Mouse (Mus musculus) embryonic facial prominence, embryonic 11.5 days (tissue): ENCODE data around the gene Fgf12. TPM values are rescaled to one million over a fixed set of nuclear protein-coding genes. Genes with fewer than 3 reads are reported as not detected.

Source experiments
- ATAC-seq: fragments of 200-750 bp; cut with Nextera tagmentation; replicated peaks from 2 replicates; pipeline ENCODE4 v1.8.0; 2017; ENCODE audit warnings: low read depth; ENCODE audit not compliant: insufficient number of reproducible peaks, low FRiP score, low TSS enrichment
- DNase-seq: peaks from one replicate; pipeline ENCODE4 v3.0.0-alpha.2; 2015; ENCODE audit warnings: low spot score
- H3K27ac ChIP-seq: fragments of 300-500 bp; sonication (generic); replicated peaks from 2 replicates; pipeline ENCODE4 v1.5.1; 2014; ENCODE audit warnings: mild to moderate bottlenecking, low read depth, low read length, control low read depth
- H3K27me3 ChIP-seq: fragments of 300-500 bp; sonication (generic); 2 replicates; pipeline ENCODE4 v1.6.1; 2014; ENCODE audit warnings: mild to moderate bottlenecking, low read length, moderate library complexity, mixed read lengths; ENCODE audit not compliant: control insufficient read depth, insufficient read depth
- H3K36me3 ChIP-seq: fragments of 300-500 bp; sonication (generic); replicated peaks from 2 replicates; pipeline ENCODE4 v1.6.1; 2014; ENCODE audit warnings: low read depth, mild to moderate bottlenecking, low read length, moderate library complexity, mixed read lengths; ENCODE audit not compliant: control insufficient read depth, insufficient read depth
- H3K4me1 ChIP-seq: fragments of 300-500 bp; sonication (generic); 2 replicates; pipeline ENCODE4 v1.6.1; 2014; ENCODE audit warnings: low read length, mixed read lengths; ENCODE audit not compliant: control insufficient read depth, insufficient read depth
- H3K4me2 ChIP-seq: fragments of 300-500 bp; sonication (generic); 2 replicates; pipeline ENCODE4 v1.6.1; 2014; ENCODE audit warnings: low read depth, mild to moderate bottlenecking, control low read depth, low read length, moderate library complexity
- H3K4me3 ChIP-seq: fragments of 300-500 bp; sonication (generic); 2 replicates; pipeline ENCODE4 v1.5.1; 2014; ENCODE audit warnings: low read depth, low read length, control low read depth
- H3K9ac ChIP-seq: fragments of 300-500 bp; sonication (generic); replicated peaks from 2 replicates; pipeline ENCODE4 v1.6.1; 2014; ENCODE audit warnings: mild to moderate bottlenecking, control low read depth, low read length
- H3K9me3 ChIP-seq: fragments of 300-500 bp; sonication (generic); replicated peaks from 2 replicates; pipeline ENCODE4 v1.6.1; 2016; ENCODE audit warnings: mild to moderate bottlenecking, low read length, inconsistent platforms, mixed read lengths; ENCODE audit not compliant: control insufficient read depth
- WGBS: fragments of 180-500 bp; shearing (Covaris S2); extraction: QIAGEN DNeasy Blood & Tissue Kit; methylation state at CpG from one replicate; pipeline ENCODE4 v1.1.7; 2014; 5-methylcytosine and 5-hydroxymethylcytosine counted together
- polyA plus RNA-seq: library from polyadenylated mRNA; unstranded; fragments of >200 nt; fragmentation: Nextera tagmentation; extraction: Ambion mirVana; gene quantifications from 2 replicates; pipeline ENCODE4 v1.2.1, GENCODE M21; 2014

Gene Fgf12
- polyA plus RNA-seq, 1 experiment from 2014 or later = 3.4 TPM

DNA sequence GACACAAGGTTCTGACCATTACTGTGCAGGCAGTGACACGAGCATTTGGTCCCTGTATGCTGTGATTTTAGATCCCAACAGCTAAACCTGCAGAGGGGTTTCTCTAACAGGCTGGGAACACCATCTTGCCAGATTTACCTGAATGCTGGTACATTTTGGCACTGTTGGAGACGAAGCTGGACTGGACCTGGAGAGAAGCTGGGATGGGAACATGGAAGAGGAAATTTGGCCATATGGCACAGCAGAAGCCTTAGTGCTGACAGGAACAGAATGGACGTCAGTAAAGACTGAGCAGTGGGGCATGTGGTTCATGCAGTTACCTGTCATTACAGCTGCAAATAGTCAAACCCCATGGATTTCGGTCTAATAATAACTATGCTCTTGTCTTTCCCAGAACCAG, 151.1 kb downstream of the Fgf12 start:
- H3K27me3 ChIP-seq = no peaks in the 10 kb centered on the region

DNA sequence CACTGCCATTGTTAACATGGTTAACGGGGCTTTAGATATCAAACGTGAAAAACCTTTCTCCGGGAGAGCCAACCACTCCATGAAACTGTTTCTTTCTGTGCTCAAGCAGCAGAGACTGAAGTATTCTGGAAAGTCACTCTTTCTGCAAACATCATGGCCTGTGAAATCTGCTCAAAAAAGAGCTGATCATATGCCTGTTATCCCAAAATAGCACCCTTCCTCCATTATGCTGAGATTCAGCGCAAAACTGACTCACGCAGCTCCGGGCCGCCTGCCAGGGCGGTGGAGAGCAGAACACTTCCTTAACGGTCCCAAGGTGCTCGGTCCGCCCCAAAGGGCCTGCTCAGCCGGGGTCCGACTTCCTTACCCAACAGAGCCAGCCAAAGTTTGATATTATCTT, 156.8 kb downstream of the Fgf12 start:
- no peak overlapping the region for H3K27ac ChIP-seq
- no peak overlapping the region for H3K4me3 ChIP-seq
- no peaks in the 10 kb centered on the region for H3K36me3 ChIP-seq
- H3K4me2 ChIP-seq = no peak overlapping the region
- H3K27me3 ChIP-seq = no peaks in the 10 kb centered on the region
- 88% methylated on average over 13 of the region's 13 CpGs for WGBS
- H3K9ac ChIP-seq = no peak overlapping the region
- no peaks in the 10 kb centered on the region for H3K4me1 ChIP-seq
- no peaks in the 10 kb centered on the region for H3K9me3 ChIP-seq
- ATAC-seq = no peak
- DNase-seq = no peak

More for the DNA sequence above, 151.1 kb downstream of the Fgf12 start:
- Histone ChIP-seq H3K4me2 (no peak overlapping the region), H3K27ac (no peak overlapping the region), H3K9me3 (no peaks in the 10 kb centered on the region), H3K4me3 (no peak overlapping the region), H3K4me1 (no peaks in the 10 kb centered on the region), H3K9ac (no peak overlapping the region), H3K36me3 (no peaks in the 10 kb centered on the region)
- DNase-seq (no peak), ATAC-seq (no peak)
- 75% methylated on average over 4 of the region's 4 CpGs for WGBS

DNA sequence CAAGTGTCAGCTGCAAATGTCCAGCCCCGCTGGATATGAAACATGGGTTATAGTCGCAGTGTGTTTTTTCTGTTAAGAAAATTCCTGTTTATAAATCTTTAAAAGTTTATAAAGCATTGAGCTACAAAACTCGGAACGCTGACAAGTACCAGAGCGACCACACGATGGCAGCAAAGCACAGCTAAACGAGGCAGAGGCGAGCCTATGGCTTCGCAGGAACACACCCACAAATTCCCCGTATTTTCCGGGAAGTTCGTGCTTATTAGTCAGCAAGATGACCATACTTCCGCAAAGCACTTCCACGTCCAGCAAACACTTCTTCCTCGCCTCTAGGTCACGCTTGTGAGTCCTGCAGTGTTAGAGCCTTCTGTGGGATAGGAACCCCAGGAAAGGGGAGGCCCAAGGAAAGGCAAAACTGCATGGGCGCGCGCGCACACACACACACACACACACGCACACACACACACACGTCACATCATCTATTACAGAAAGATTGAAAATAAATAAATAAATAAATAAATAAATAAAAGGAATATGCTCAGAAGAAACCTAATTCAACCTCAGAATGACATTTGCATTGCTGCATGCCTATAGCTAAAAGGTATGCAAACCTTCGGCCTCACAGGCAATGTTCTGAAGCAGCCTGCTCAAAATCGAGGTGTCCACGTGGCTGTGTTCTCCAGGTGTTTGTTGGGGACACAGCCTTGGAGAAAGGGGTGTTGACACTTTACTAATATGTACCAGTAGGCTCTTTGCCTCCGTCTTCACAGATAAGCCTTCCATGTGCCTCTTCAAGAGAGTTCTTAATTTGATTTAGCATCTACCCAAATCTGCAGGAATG, 159.6 kb downstream of the Fgf12 start:
- H3K27me3 ChIP-seq = no peaks in the 10 kb centered on the region
- no peaks in the 10 kb centered on the region for H3K4me1 ChIP-seq
- no peak overlapping the region for H3K4me3 ChIP-seq
- no peaks in the 10 kb centered on the region for H3K36me3 ChIP-seq
- no peak overlapping the region for H3K27ac ChIP-seq
- H3K9me3 ChIP-seq = no peaks in the 10 kb centered on the region
- DNase-seq (peak; percentile 92), ATAC-seq (0 out of 2 replicates have a peak, but pooled peaks have one; percentile 29)
- 28% methylated on average over 26 of the region's 26 CpGs for WGBS
- peak overlapping the region; percentile 41 for H3K9ac ChIP-seq
- H3K4me2 ChIP-seq = peak overlapping the region; percentile 37

DNA sequence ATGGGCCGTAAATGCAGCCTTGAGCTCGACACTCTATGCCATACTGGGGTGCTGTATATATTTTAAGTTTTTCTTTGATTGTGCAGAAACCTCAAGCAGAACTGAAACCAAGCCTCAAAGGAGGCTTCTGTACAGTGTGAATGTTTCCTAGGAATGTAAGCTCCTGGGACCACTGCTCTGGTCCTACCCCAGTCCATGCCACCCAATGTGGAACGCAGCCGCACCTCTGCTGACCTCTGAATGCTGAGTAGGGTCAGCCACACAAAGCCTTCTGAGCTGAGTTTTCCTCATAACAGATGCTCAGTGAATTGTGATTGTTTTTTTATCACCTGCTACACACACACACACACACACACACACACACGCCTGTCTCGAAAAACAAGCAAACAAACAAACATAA, 160.4 kb downstream of the Fgf12 start:
- H3K4me1 ChIP-seq = no peaks in the 10 kb centered on the region
- DNase-seq (no peak), ATAC-seq (no peak)
- no peak overlapping the region for H3K27ac ChIP-seq
- H3K9ac ChIP-seq = no peak overlapping the region
- no peak overlapping the region for H3K4me2 ChIP-seq
- 92% methylated on average over 6 of the region's 6 CpGs for WGBS
- no peaks in the 10 kb centered on the region for H3K9me3 ChIP-seq
- no peaks in the 10 kb centered on the region for H3K36me3 ChIP-seq
- H3K27me3 ChIP-seq = no peaks in the 10 kb centered on the region
- H3K4me3 ChIP-seq = no peak overlapping the region

DNA sequence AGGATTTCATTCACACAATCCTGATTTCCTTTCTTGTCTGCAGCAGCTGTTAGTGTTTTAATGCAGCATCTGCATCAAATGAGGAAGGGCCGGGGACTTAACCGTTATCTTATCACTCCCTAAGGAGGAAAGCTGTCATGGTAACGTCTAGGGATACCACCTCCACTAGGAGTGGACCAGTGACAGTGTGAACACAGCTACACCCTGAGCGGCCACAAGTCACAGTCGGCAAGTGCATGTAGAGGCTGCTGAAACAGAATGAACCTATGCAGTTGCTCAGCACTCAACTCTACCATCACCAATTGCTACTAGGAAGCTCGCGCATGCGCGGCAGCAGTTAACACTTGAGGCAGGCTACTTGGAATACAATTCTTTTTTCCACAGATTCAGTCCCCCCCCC, 161.3 kb downstream of the Fgf12 start:
- 63% methylated on average over 9 of the region's 9 CpGs for WGBS
- DNase-seq (no peak), ATAC-seq (no peak)
- no peak overlapping the region for H3K27ac ChIP-seq
- no peaks in the 10 kb centered on the region for H3K9me3 ChIP-seq
- no peaks in the 10 kb centered on the region for H3K36me3 ChIP-seq
- H3K4me1 ChIP-seq = no peaks in the 10 kb centered on the region
- no peaks in the 10 kb centered on the region for H3K27me3 ChIP-seq
- H3K4me2 ChIP-seq = no peak overlapping the region
- H3K4me3 ChIP-seq = no peak overlapping the region
- H3K9ac ChIP-seq = no peak overlapping the region

DNA sequence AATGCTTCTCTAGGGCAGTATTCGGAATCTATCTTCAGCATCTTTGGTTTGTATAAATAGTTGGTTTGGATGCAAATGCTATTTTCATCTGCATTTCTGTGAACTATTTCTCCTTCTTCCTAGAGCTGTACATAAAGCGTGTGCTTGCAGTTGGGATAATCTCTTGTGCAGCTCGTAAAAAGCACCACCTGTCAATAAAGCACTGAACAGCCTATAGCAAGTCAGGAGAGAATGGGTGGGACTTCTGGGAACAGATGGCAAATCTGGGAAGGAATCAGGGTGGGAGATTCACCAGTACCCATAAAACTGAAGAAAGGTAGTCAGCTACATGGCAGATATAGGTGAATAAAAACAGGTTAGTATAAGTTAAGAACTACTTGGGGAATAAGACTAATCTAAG, 180.7 kb downstream of the Fgf12 start:
- 61% methylated on average over 3 of the region's 3 CpGs for WGBS
- no peak overlapping the region for H3K27ac ChIP-seq
- H3K9ac ChIP-seq = no peak overlapping the region
- no peaks in the 10 kb centered on the region for H3K4me1 ChIP-seq
- DNase-seq (no peak), ATAC-seq (no peak)
- H3K36me3 ChIP-seq = no peaks in the 10 kb centered on the region
- H3K27me3 ChIP-seq = no peaks in the 10 kb centered on the region
- H3K9me3 ChIP-seq = no peaks in the 10 kb centered on the region
- H3K4me2 ChIP-seq = no peak overlapping the region
- H3K4me3 ChIP-seq = no peak overlapping the region

DNA sequence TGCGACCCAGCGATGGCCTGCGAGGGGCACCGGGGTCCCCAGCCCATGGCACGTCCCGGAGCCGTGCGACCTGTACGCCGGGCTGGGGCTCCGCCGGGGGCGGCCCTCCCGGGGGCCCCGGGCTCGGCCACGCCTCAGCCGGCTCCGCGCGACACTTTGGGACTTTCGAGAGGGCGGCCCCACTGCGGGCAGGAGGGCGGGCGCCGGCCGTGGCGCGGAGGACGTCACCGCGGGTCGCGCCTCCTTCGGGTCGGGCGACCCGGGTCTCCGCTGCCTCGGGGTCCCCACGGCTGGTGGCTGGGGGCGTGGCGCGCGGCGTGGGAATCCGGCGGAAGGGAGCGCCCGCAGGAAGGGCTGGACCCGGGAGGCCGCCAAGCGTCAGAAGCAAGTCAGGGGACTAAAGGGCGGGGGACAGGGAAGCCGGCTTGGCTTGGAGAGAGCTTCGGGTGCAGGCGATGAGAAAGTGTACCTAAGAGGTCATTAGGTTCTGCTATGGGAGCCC, 188.1 kb downstream of the Fgf12 start:
- no peak for DNase-seq
- H3K4me2 ChIP-seq = peak overlapping the region; percentile 99
- no peaks in the 10 kb centered on the region for H3K9me3 ChIP-seq
- no peaks in the 10 kb centered on the region for H3K4me1 ChIP-seq
- no peak overlapping the region for H3K27ac ChIP-seq
- H3K27me3 ChIP-seq = peaks cover 20% of the 10 kb centered on the region
- H3K9ac ChIP-seq = peak overlapping the region; percentile 37
- peak; percentile 23 for ATAC-seq
- under 1% methylated on average over 55 of the region's 58 CpGs for WGBS
- H3K36me3 ChIP-seq = no peaks in the 10 kb centered on the region
- peak overlapping the region; percentile 60 for H3K4me3 ChIP-seq

DNA sequence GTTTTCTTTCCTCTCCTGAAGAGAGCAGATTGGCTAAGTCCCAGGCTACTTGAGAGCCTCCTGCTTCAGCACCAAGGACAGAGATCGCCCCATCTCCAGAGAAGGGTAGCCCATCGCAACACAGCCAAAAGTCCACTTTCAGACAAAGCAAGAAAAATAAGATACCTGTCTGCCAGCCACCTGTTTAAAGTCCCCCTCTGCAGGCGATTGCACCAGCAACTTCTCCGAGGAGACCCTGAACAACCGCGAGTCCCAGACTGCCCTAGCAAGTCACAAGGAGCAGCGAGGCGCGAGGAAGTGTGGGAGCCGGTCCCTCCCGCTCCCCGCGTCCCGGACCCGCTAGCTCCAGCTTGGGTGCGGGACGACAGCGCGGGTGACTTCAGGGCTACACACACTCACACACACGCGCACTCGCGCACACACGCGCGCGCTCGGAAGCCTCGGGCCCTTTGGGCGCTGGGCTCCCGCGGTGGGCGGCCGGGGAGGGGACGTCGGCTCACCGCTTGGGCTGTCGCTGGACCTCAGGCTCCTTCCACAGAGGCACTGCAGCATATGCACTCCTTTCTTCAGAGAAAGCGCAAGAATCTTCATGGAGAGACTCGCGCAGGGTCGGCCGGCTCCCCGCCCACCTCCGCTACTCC, 188.7 kb downstream of the Fgf12 start:
- under 1% methylated on average over 45 of the region's 45 CpGs for WGBS
- no peak overlapping the region for H3K27ac ChIP-seq

More for the DNA sequence above, 188.7 kb downstream of the Fgf12 start:
- DNase-seq = peak; percentile 90
- H3K9me3 ChIP-seq = no peaks in the 10 kb centered on the region
- H3K4me3 ChIP-seq = peak overlapping the region; percentile 60
- peaks cover 20% of the 10 kb centered on the region for H3K27me3 ChIP-seq
- H3K9ac ChIP-seq = no peak overlapping the region; the same call in 1 of the 2 replicates
- H3K4me1 ChIP-seq = no peaks in the 10 kb centered on the region
- H3K36me3 ChIP-seq = no peaks in the 10 kb centered on the region
- H3K4me2 ChIP-seq = peak overlapping the region; percentile 99
- peak; percentile 65 for ATAC-seq
